Mouse (Mus musculus) spleen, adult 2 months (tissue): Measurements from ENCODE around the gene Ndp.

Source experiments
- CTCF ChIP-seq: fragments of 200-500 bp; IDR thresholded peaks from 2 replicates; pipeline ENCODE4 v1.5.1; 2011; ENCODE audit warnings: mild to moderate bottlenecking, inconsistent platforms; ENCODE audit not compliant: insufficient read depth, insufficient read length, insufficient replicate concordance; ENCODE audit errors: extremely low read depth
- POLR2A ChIP-seq: fragments of 200-500 bp; IDR thresholded peaks from 2 replicates; pipeline ENCODE4 v1.6.1; 2011; ENCODE audit warnings: low read depth, low read length, inconsistent platforms

- TF ChIP-seq CTCF (no peak), POLR2A (no peak)
Observed at GRCm38 (mm10) chrX:16918006-16918405, 6.4 kb upstream of the Ndp start.
